Mouse (Mus musculus) hindbrain, embryonic 11.5 days (tissue): Measurements from ENCODE around the gene Pcx. TPM values are rescaled to one million over a fixed set of nuclear protein-coding genes. Genes with fewer than 3 reads are reported as not detected.

Experiments used
- ATAC-seq: fragments of 200-750 bp; cut with Nextera tagmentation; 2 replicates; pipeline ENCODE4 v1.8.0; 2017; ENCODE audit warnings: mild to moderate bottlenecking, moderate TSS enrichment, moderate library complexity; ENCODE audit not compliant: low FRiP score
- DNase-seq: peaks from one replicate; pipeline ENCODE4 v3.0.0-alpha.2; 2015; ENCODE audit warnings: low spot score
- H3K27ac ChIP-seq: fragments of 300-500 bp; sonication (generic); 2 replicates; pipeline ENCODE4 v1.5.1; 2014; ENCODE audit warnings: mild to moderate bottlenecking, low read depth, low read length
- H3K27me3 ChIP-seq: fragments of 300-500 bp; sonication (generic); 2 replicates; pipeline ENCODE4 v1.6.1; 2014; ENCODE audit warnings: mild to moderate bottlenecking, low read length, moderate library complexity, mixed read lengths; ENCODE audit not compliant: control insufficient read depth, insufficient read depth
- H3K36me3 ChIP-seq: fragments of 300-500 bp; sonication (generic); 2 replicates; pipeline ENCODE4 v1.6.1; 2014; ENCODE audit warnings: mild to moderate bottlenecking, low read length, moderate library complexity, mixed read lengths; ENCODE audit not compliant: control insufficient read depth, insufficient read depth
- H3K4me1 ChIP-seq: fragments of 300-500 bp; sonication (generic); replicated peaks from 2 replicates; pipeline ENCODE4 v1.6.1; 2014; ENCODE audit warnings: low read length, mixed read lengths; ENCODE audit not compliant: control insufficient read depth, insufficient read depth
- H3K4me2 ChIP-seq: fragments of 300-500 bp; sonication (generic); replicated peaks from 2 replicates; pipeline ENCODE4 v1.6.1; 2014; ENCODE audit warnings: mild to moderate bottlenecking, low read depth, low read length
- H3K4me3 ChIP-seq: fragments of 300-500 bp; sonication (generic); 2 replicates; pipeline ENCODE4 v1.5.1; 2014; ENCODE audit warnings: low read depth, low read length
- H3K9ac ChIP-seq: fragments of 300-500 bp; sonication (generic); 2 replicates; pipeline ENCODE4 v1.6.1; 2014; ENCODE audit warnings: low read depth, low read length
- H3K9me3 ChIP-seq: fragments of 300-500 bp; sonication (generic); 2 replicates; pipeline ENCODE4 v1.6.1; 2016; ENCODE audit warnings: low read length; ENCODE audit not compliant: control insufficient read depth
- WGBS: fragments of 180-500 bp; shearing (Covaris S2); extraction: QIAGEN DNeasy Blood & Tissue Kit; methylation state at CpG from one replicate; pipeline ENCODE4 v1.1.7; 2014; 5-methylcytosine and 5-hydroxymethylcytosine counted together
- polyA plus RNA-seq: library from polyadenylated mRNA; unstranded; fragments of >200 nt; fragmentation: Nextera tagmentation; extraction: Ambion mirVana; gene quantifications from 2 replicates; pipeline ENCODE4 v1.2.1, GENCODE M21; 2014

Gene Pcx
- polyA plus RNA-seq, 1 experiment from 2014 or later: 11.8 TPM

GRCm38 (mm10) chr19:4536606-4537005 lies 26.3 kb downstream of the Pcx start:
- 58% methylated on average over 3 of the region's 3 CpGs for WGBS

GRCm38 (mm10) chr19:4540263-4540662 lies 30.0 kb downstream of the Pcx start:
- DNase-seq: no peak
- Histone ChIP-seq H3K4me3 (no peak overlapping the region), H3K9ac (no peak overlapping the region), H3K9me3 (no peaks in the 10 kb centered on the region), H3K4me2 (no peak overlapping the region), H3K27me3 (no peaks in the 10 kb centered on the region), H3K36me3 (no peaks in the 10 kb centered on the region), H3K4me1 (no peaks in the 10 kb centered on the region), H3K27ac (no peak overlapping the region)
- no peak for ATAC-seq
- WGBS: 84% methylated on average over 6 of the region's 6 CpGs

More at GRCm38 (mm10) chr19:4536606-4537005, 26.3 kb downstream of the Pcx start:
- Histone ChIP-seq H3K9me3 (no peaks in the 10 kb centered on the region), H3K4me1 (no peaks in the 10 kb centered on the region), H3K4me2 (no peak overlapping the region), H3K27ac (no peak overlapping the region), H3K27me3 (no peaks in the 10 kb centered on the region), H3K36me3 (no peaks in the 10 kb centered on the region), H3K4me3 (no peak overlapping the region), H3K9ac (no peak overlapping the region)
- DNase-seq (no peak), ATAC-seq (no peak)

- 93% methylated on average over 3 of the region's 3 CpGs for WGBS
Measured at GRCm38 (mm10) chr19:4540992-4541391, 30.7 kb downstream of the Pcx start.

GRCm38 (mm10) chr19:4542081-4542480 lies 31.8 kb downstream of the Pcx start:
- Histone ChIP-seq H3K9me3 (no peaks in the 10 kb centered on the region), H3K36me3 (no peaks in the 10 kb centered on the region), H3K4me2 (no peak overlapping the region), H3K4me3 (no peak overlapping the region), H3K4me1 (no peaks in the 10 kb centered on the region), H3K27ac (no peak overlapping the region), H3K27me3 (no peaks in the 10 kb centered on the region), H3K9ac (no peak overlapping the region)
- DNase-seq: no peak
- no peak for ATAC-seq

More at GRCm38 (mm10) chr19:4540992-4541391, 30.7 kb downstream of the Pcx start:
- Histone ChIP-seq H3K4me2 (no peak overlapping the region), H3K4me3 (no peak overlapping the region), H3K4me1 (no peaks in the 10 kb centered on the region), H3K36me3 (no peaks in the 10 kb centered on the region), H3K27ac (no peak overlapping the region), H3K27me3 (no peaks in the 10 kb centered on the region), H3K9ac (no peak overlapping the region), H3K9me3 (no peaks in the 10 kb centered on the region)
- ATAC-seq (no peak), DNase-seq (no peak)

- no peak overlapping the region for H3K4me2 ChIP-seq
- H3K4me3 ChIP-seq: no peak overlapping the region
- no peak for ATAC-seq
- H3K9me3 ChIP-seq: no peaks in the 10 kb centered on the region
- no peaks in the 10 kb centered on the region for H3K4me1 ChIP-seq
- H3K27ac ChIP-seq: no peak overlapping the region
- WGBS: 89% methylated on average over 4 of the region's 4 CpGs
- no peak for DNase-seq
- no peaks in the 10 kb centered on the region for H3K27me3 ChIP-seq
- H3K9ac ChIP-seq: no peak overlapping the region
- H3K36me3 ChIP-seq: no peaks in the 10 kb centered on the region
Measured at GRCm38 (mm10) chr19:4545091-4545490, 34.8 kb downstream of the Pcx start.

GRCm38 (mm10) chr19:4545841-4546240 lies 35.6 kb downstream of the Pcx start:
- H3K27ac ChIP-seq: no peak overlapping the region
- DNase-seq (no peak), ATAC-seq (no peak)
- H3K36me3 ChIP-seq: no peaks in the 10 kb centered on the region
- H3K4me1 ChIP-seq: no peaks in the 10 kb centered on the region
- no peak overlapping the region for H3K4me2 ChIP-seq
- H3K9ac ChIP-seq: no peak overlapping the region
- no peaks in the 10 kb centered on the region for H3K27me3 ChIP-seq
- WGBS: 91% methylated on average over 6 of the region's 6 CpGs
- no peaks in the 10 kb centered on the region for H3K9me3 ChIP-seq
- no peak overlapping the region for H3K4me3 ChIP-seq

GRCm38 (mm10) chr19:4547801-4548200 lies 37.5 kb downstream of the Pcx start:
- H3K9ac ChIP-seq: no peak overlapping the region
- H3K4me1 ChIP-seq: no peaks in the 10 kb centered on the region
- 86% methylated on average over 6 of the region's 6 CpGs for WGBS
- no peaks in the 10 kb centered on the region for H3K9me3 ChIP-seq
- H3K4me2 ChIP-seq: no peak overlapping the region
- H3K27ac ChIP-seq: no peak overlapping the region
- no peak overlapping the region for H3K4me3 ChIP-seq
- DNase-seq (no peak), ATAC-seq (no peak)
- H3K27me3 ChIP-seq: no peaks in the 10 kb centered on the region
- H3K36me3 ChIP-seq: no peaks in the 10 kb centered on the region

- WGBS: 82% methylated on average over 3 of the region's 3 CpGs
- Histone ChIP-seq H3K36me3 (no peaks in the 10 kb centered on the region), H3K9me3 (no peaks in the 10 kb centered on the region), H3K4me3 (no peak overlapping the region), H3K4me1 (no peaks in the 10 kb centered on the region), H3K4me2 (no peak overlapping the region), H3K27me3 (no peaks in the 10 kb centered on the region), H3K27ac (no peak overlapping the region), H3K9ac (no peak overlapping the region)
- ATAC-seq: no peak
- DNase-seq: no peak
Measured at GRCm38 (mm10) chr19:4548305-4548883, 38.1 kb downstream of the Pcx start.

- Histone ChIP-seq H3K4me2 (no peak overlapping the region), H3K4me3 (no peak overlapping the region), H3K9ac (no peak overlapping the region), H3K4me1 (no peaks in the 10 kb centered on the region; the same call in 1 of the 2 replicates), H3K27ac (no peak overlapping the region), H3K9me3 (no peaks in the 10 kb centered on the region), H3K27me3 (no peaks in the 10 kb centered on the region), H3K36me3 (no peaks in the 10 kb centered on the region)
- ATAC-seq (no peak), DNase-seq (no peak)
Measured at GRCm38 (mm10) chr19:4554248-4554647, 44.0 kb downstream of the Pcx start.
